Mouse (Mus musculus): ENCODE measurements around the gene Ly6g6c. TPM values are rescaled to one million over a fixed set of nuclear protein-coding genes. Genes with fewer than 3 reads are reported as not detected.
"Not testable (repeated sequence)": the region's sequence is repeated elsewhere in the genome, so short reads cannot be mapped to it uniquely, and the experiment has no call there.

The Ly6g6c gene
- polyA plus RNA-seq, 1 experiment from 2014 or later = 0.31 TPM

DNA sequence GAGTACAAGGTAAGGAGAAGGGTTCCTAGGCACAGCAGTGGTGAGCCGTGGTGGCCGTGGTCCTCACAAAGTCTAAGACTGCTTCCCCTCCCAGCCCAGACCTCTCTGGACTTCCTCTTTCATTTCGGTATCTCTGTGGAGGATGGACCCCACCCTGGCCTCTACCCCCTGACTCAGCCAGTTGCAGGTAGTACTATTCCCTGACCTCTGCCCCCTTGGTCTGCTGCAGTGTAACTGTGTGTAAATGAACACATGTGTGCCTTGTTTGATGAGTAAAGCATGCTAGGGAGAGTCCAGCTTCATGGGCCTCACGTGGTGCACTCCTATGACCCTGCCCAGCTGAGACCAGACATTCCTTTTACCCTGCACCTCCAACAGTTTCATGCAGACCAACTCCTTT lies 41.4 kb upstream of the Ly6g6c start:
- H3K27me3 ChIP-seq (replicated peaks; ENCODE audit: low read depth, poor library complexity, severe bottlenecking) = 0 out of 2 replicates have a peak, but pooled peaks cover under 1% of the 10 kb centered on the region
- H3K4me1 ChIP-seq = peaks cover 68% of the 10 kb centered on the region
- peaks cover 2% of the 10 kb centered on the region for H3K36me3 ChIP-seq (replicated peaks)
- H3K27ac ChIP-seq (replicated peaks) = no peak overlapping the region
- H3K9me3 ChIP-seq = no peaks in the 10 kb centered on the region
- no peak overlapping the region for H3K4me3 ChIP-seq
- 67% methylated on average over 4 of the region's 4 CpGs for WGBS
- DNase-seq (ENCODE audit: low spot score) = no peak

DNA sequence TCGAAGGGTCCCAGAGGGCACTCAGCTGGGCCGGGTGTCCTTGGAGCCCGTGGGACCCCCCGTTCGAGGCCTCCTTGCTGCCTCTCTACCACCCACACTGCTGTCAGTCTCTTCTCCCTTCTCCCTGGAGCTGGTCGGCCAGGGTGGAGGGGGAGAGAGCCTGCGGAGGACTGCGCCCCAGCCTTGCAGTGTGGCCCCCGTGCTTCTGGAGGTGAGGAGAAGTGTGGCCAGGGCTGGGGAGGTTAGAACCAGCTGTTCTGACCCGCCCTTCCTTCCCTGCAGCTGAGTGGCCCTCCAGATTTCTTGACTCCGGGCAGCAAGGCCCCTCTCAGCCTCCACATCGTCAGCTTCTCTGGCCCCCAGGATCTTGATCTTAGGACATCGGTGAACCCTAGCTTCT lies 40.9 kb upstream of the Ly6g6c start:
- WGBS = 79% methylated on average over 13 of the region's 13 CpGs
- Histone ChIP-seq H3K4me3 (peak overlapping the region; percentile 17; the same call in 1 of the 2 replicates), H3K4me1 (peaks cover 73% of the 10 kb centered on the region)

DNA sequence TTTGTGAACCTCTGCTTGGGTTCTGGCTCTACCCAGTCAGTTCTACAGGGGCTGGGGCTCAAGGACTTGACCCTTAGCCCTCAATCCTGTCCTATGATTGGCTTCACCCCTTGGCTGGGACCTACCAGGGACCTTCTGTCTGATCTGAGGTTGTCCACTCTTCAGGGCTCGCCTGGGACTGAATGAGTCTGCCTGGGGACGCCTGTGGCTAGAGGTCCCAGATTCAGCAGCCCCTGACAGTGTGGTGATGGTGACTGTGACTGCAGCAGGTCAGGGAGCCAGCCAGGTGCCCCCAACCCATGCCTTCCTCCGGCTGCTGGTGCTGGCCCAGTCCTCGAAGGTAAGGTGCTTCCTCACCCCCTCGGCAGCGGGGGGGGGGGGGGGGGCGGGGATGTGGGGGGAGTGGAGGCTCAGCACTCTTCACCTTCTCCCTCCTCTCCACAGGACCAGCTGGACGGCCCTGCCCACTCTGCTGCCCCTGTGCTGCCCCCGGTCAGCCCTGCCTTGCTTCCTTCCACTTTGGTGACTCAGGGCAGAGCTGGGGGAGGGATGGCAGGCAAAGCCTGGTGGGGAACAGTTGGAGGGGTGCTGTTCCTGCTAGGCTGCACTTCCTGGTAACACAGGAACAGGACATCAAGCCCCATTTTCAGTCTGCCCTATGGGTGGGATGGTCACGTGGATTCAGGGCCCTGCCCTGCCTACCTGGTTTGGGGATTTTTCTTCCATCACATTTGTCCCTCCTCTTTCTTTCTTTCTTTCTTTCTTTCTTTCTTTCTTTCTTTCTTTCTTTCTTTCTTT lies 40.3 kb upstream of the Ly6g6c start:
- peak overlapping the region; percentile 59 for H3K27ac ChIP-seq (replicated peaks)
- H3K27me3 ChIP-seq (replicated peaks; ENCODE audit: low read depth, poor library complexity, severe bottlenecking) = 0 out of 2 replicates have a peak, but pooled peaks cover 3% of the 10 kb centered on the region
- no peak for DNase-seq (ENCODE audit: low spot score)
- peaks cover 79% of the 10 kb centered on the region for H3K4me1 ChIP-seq
- H3K4me3 ChIP-seq = peak overlapping the region; percentile 9; the same call in 1 of the 2 replicates
- no peaks in the 10 kb centered on the region for H3K36me3 ChIP-seq (replicated peaks)
- 64% methylated on average over 8 of the region's 10 CpGs for WGBS
- no peaks in the 10 kb centered on the region for H3K9me3 ChIP-seq

More for the DNA sequence above, 40.9 kb upstream of the Ly6g6c start:
- peak overlapping the region; percentile 59; the same call in 1 of the 2 replicates for H3K27ac ChIP-seq (replicated peaks)
- H3K27me3 ChIP-seq (replicated peaks; ENCODE audit: low read depth, poor library complexity, severe bottlenecking) = 0 out of 2 replicates have a peak, but pooled peaks cover 3% of the 10 kb centered on the region
- no peaks in the 10 kb centered on the region; the same call in 1 of the 2 replicates for H3K36me3 ChIP-seq (replicated peaks)
- DNase-seq (ENCODE audit: low spot score) = no peak
- H3K9me3 ChIP-seq = no peaks in the 10 kb centered on the region

- Histone ChIP-seq H3K27ac (replicated peaks) (peak overlapping the region; percentile 48), H3K9me3 (no peaks in the 10 kb centered on the region), H3K4me3 (no peak overlapping the region), H3K4me1 (peaks cover 84% of the 10 kb centered on the region), H3K27me3 (replicated peaks; ENCODE audit: low read depth, poor library complexity, severe bottlenecking) (0 out of 2 replicates have a peak, but pooled peaks cover 3% of the 10 kb centered on the region), H3K36me3 (replicated peaks) (no peaks in the 10 kb centered on the region)
- 85% methylated on average over 5 of the region's 5 CpGs for WGBS
- no peak for DNase-seq (ENCODE audit: low spot score)
Measured at GRCm38 (mm10) chr17:35026206-35026605, 39.0 kb upstream of the Ly6g6c start.

DNA sequence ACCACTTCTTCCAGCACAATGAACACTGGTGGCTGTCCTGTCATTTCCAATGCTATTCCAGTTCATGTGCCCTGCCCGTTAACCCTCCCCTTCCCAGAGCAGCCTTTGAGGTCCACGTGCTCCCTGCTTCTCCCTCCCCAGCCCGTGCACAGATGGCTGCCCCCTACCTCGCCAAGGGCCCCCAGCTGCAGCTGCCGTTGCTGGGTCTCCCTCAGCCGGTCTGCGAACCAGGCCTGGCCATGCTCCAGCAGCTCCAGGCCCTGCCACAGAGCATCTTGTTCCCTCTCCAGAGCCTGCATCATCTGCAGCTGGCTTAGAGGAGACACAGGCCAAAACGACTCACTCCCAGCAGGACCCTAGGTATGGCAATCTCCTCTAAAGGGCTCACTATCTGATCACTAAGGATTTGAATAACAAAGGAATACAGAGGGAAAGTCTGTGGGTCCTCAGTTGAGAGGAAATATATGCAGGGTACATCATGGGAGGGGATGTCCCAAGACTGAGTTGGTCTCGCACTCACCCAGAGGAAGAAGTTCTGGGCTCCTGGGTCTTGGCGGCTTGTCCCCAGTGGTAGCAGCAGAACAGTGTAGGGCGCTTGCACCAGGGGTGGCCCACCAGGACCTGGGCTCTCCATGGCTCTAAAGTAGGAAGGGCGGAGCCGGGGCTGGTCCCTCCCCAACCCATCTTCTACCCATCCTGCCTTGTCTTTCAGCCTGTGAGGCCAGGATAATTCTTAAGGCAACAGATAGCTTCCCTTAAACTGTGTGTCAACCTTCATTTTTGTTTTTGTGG lies 37.7 kb upstream of the Ly6g6c start, which contains the start of gene Sapcd1:
Sapcd1 (minus strand) TSS at position 740 of the 792 bp plus-strand sequence.
- H3K4me1 ChIP-seq = peaks cover 74% of the 10 kb centered on the region
- 0 out of 2 replicates have a peak, but pooled peaks cover 3% of the 10 kb centered on the region for H3K27me3 ChIP-seq (replicated peaks; ENCODE audit: low read depth, poor library complexity, severe bottlenecking)
- no peaks in the 10 kb centered on the region for H3K36me3 ChIP-seq (replicated peaks)
- WGBS = 45% methylated on average over 13 of the region's 13 CpGs
- peak; percentile 53 for DNase-seq (ENCODE audit: low spot score)
- no peaks in the 10 kb centered on the region for H3K9me3 ChIP-seq
- peak within 1 kb of the TSS; percentile 35 for H3K4me3 ChIP-seq
- H3K27ac ChIP-seq (replicated peaks) = peak within 1 kb of the TSS; percentile 81

DNA sequence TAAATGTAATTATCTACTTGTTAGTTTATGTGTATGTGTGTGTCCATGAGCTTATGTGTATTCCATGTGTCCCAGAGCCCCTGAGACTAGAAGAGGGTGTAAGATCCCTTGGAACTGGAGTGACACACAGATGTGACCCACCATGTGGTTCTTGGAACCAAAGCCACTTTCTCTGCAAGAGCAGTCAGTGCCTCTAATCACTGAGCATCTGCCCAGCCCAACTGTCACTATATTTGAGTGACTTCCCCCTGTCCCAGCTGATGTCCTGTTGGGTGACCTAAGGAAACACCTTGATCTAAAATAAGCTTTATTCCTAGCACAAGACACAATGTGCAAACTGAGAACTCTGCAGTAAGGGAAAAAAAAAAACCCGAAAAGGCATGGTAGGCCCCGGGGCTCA lies 36.9 kb upstream of the Ly6g6c start:
- H3K36me3 ChIP-seq (replicated peaks) = no peaks in the 10 kb centered on the region
- H3K4me3 ChIP-seq = no peak overlapping the region
- H3K27ac ChIP-seq (replicated peaks) = no peak overlapping the region
- 86% methylated on average over 2 of the region's 2 CpGs for WGBS
- H3K9me3 ChIP-seq = no peaks in the 10 kb centered on the region
- 0 out of 2 replicates have a peak, but pooled peaks cover 3% of the 10 kb centered on the region for H3K27me3 ChIP-seq (replicated peaks; ENCODE audit: low read depth, poor library complexity, severe bottlenecking)
- peaks cover 72% of the 10 kb centered on the region for H3K4me1 ChIP-seq
- no peak for DNase-seq (ENCODE audit: low spot score)

GRCm38 (mm10) chr17:35029691-35030532 lies 35.3 kb upstream of the Ly6g6c start:
- Histone ChIP-seq H3K4me1 (peaks cover 56% of the 10 kb centered on the region), H3K36me3 (replicated peaks) (no peaks in the 10 kb centered on the region), H3K4me3 (no peak overlapping the region), H3K27ac (replicated peaks) (peak overlapping the region; percentile 55), H3K9me3 (no peaks in the 10 kb centered on the region), H3K27me3 (replicated peaks; ENCODE audit: low read depth, poor library complexity, severe bottlenecking) (0 out of 2 replicates have a peak, but pooled peaks cover 3% of the 10 kb centered on the region)
- peak; percentile 42 for DNase-seq (ENCODE audit: low spot score)
- 30% methylated on average over 19 of the region's 19 CpGs for WGBS

GRCm38 (mm10) chr17:35031272-35031671 lies 33.9 kb upstream of the Ly6g6c start:
- Histone ChIP-seq H3K27ac (replicated peaks) (no peak overlapping the region), H3K36me3 (replicated peaks) (no peaks in the 10 kb centered on the region), H3K4me1 (peaks cover 45% of the 10 kb centered on the region), H3K9me3 (no peaks in the 10 kb centered on the region), H3K27me3 (replicated peaks; ENCODE audit: low read depth, poor library complexity, severe bottlenecking) (0 out of 2 replicates have a peak, but pooled peaks cover 3% of the 10 kb centered on the region), H3K4me3 (no peak overlapping the region)
- 92% methylated on average over 11 of the region's 11 CpGs for WGBS
- DNase-seq (ENCODE audit: low spot score) = no peak

GRCm38 (mm10) chr17:35031880-35032279 lies 33.3 kb upstream of the Ly6g6c start:
- Histone ChIP-seq H3K27me3 (replicated peaks; ENCODE audit: low read depth, poor library complexity, severe bottlenecking) (0 out of 2 replicates have a peak, but pooled peaks cover 3% of the 10 kb centered on the region), H3K9me3 (no peaks in the 10 kb centered on the region), H3K36me3 (replicated peaks) (no peaks in the 10 kb centered on the region), H3K4me3 (no peak overlapping the region), H3K4me1 (peaks cover 39% of the 10 kb centered on the region), H3K27ac (replicated peaks) (no peak overlapping the region)
- WGBS = 91% methylated on average over 7 of the region's 7 CpGs
- DNase-seq (ENCODE audit: low spot score) = no peak

DNA sequence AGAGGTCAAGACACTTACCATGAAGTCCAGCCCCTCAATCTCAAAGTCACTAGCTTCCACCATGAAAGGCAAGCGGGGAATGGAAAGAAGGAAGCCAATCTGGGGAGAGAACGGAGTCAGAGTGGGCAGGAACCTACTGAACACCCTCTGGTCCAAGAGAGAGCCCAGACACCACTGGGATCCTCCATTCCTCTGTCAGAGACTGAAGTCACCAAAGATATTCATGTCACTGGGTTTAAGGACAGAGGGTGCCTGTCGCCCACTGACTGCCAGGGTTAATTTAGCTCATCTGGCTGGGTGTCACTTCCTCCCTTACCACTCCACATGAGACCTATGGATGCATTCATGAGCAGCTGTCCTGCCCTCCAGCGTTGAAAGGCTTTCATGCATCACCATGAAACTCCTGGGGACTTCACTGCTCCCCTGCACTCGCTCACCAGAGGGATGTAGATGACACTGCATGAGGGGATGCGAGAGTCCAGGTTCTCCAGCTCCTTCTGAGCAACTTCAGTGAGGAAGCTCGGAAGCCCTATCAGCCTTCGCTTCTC lies 32.8 kb upstream of the Ly6g6c start:
- no peaks in the 10 kb centered on the region for H3K36me3 ChIP-seq (replicated peaks)
- 0 out of 2 replicates have a peak, but pooled peaks cover 3% of the 10 kb centered on the region for H3K27me3 ChIP-seq (replicated peaks; ENCODE audit: low read depth, poor library complexity, severe bottlenecking)
- H3K27ac ChIP-seq (replicated peaks) = no peak overlapping the region
- no peaks in the 10 kb centered on the region for H3K9me3 ChIP-seq
- H3K4me3 ChIP-seq = no peak overlapping the region
- no peak for DNase-seq (ENCODE audit: low spot score)
- H3K4me1 ChIP-seq = peaks cover 34% of the 10 kb centered on the region
- 70% methylated on average over 8 of the region's 8 CpGs for WGBS

DNA sequence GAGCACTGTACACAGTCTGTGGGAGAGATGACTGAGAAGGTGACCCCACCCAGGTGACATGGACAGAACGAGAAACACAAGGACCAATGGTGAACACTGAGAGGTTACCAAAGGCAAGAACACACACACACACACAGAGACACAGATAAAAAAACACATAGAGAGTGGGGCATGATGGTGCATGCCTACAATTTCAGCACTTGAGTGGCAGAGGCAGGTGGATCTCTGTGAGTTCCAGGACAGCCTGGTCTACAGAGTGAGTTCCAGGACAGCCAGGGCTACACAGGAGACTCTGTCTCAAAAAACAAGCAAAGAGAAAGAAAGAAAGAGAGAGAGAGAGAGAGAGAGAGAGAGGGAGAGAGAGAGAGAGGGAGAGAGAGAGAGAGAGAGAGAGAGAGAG lies 31.5 kb upstream of the Ly6g6c start:
- H3K27me3 ChIP-seq (replicated peaks; ENCODE audit: low read depth, poor library complexity, severe bottlenecking); H3K36me3 ChIP-seq (replicated peaks); DNase-seq (ENCODE audit: low spot score); H3K4me3 ChIP-seq; H3K9me3 ChIP-seq; H3K27ac ChIP-seq (replicated peaks): not testable (repeated sequence)
- H3K4me1 ChIP-seq = peaks cover 22% of the 10 kb centered on the region
- WGBS = 67% methylated on average over 1 of the region's 1 CpGs

Data from embryonic facial prominence, embryonic 10.5 days (tissue).